Mouse (Mus musculus): Measurements from ENCODE around the gene Zzef1.

DNA sequence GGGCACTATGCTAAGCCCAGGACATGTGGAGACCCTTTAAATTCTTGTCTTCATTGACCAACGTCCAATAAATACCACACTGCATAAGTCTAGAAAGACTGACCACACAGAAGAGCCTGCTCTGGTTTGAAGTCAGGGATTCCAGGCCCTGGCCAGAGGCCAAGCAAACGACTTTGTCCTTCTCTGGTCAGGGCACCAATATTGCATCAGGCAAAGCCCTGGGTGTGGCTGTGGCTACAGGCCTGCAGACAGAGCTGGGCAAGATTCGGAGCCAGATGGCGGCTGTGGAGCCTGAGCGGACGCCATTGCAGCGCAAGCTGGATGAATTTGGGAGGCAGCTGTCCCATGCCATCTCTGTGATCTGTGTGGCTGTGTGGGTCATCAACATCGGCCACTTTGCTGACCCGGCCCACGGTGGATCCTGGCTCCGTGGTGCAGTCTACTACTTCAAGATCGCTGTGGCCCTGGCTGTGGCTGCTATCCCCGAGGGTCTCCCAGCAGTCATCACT, 179.0 kb downstream of the Zzef1 start:
- TF ChIP-seq CTCF (conservative IDR thresholded peaks at IDR 0.05 in 1 of 2, IDR thresholded peaks at IDR 0.05 in 1 of 2; ENCODE audit: low read depth in 2 of 2, low read length in 2 of 2) = no peak
- TF ChIP-seq POLR2A (IDR thresholded peaks at IDR 0.05; ENCODE audit: low read depth, low read length) = no peak
- TF ChIP-seq TCF12 (IDR thresholded peaks at IDR 0.05; ENCODE audit: low read depth, low read length) = no peak
- no peak for TF ChIP-seq E2F4 (IDR thresholded peaks at IDR 0.05; ENCODE audit: insufficient replicate concordance, low read depth, low read length)
- no peak for TF ChIP-seq ZC3H11A (IDR thresholded peaks at IDR 0.05; ENCODE audit: low read depth, low read length)
- no peak for TF ChIP-seq MXI1 (IDR thresholded peaks at IDR 0.05; ENCODE audit: low read depth, low read length)

All from CH12.LX (cell line).